Mouse (Mus musculus) olfactory bulb, adult 2 months (tissue): ENCODE results near the gene Rnd3. TPM values are rescaled to one million over a fixed set of nuclear protein-coding genes. Genes with fewer than 3 reads are reported as not detected.

Source experiments
- H3K27ac ChIP-seq: fragments of 200-500 bp; 2 replicates; pipeline ENCODE4 v1.5.1; 2012; ENCODE audit warnings: low read depth, low read length; ENCODE audit not compliant: insufficient read depth
- H3K4me1 ChIP-seq: fragments of 200-500 bp; 2 replicates; pipeline ENCODE4 v1.6.1; 2012; ENCODE audit warnings: low read length; ENCODE audit not compliant: control insufficient read depth, insufficient read depth
- H3K4me3 ChIP-seq: fragments of 200-500 bp; 2 replicates; pipeline ENCODE4 v1.5.1; 2012; ENCODE audit warnings: mild to moderate bottlenecking, low read depth, low read length, moderate library complexity; ENCODE audit not compliant: insufficient read depth
- CTCF ChIP-seq: fragments of 200-500 bp; IDR thresholded peaks from 2 replicates; pipeline ENCODE4 v1.5.1; 2012; ENCODE audit warnings: low read depth, mild to moderate bottlenecking, low read length, moderate library complexity; ENCODE audit not compliant: insufficient read depth
- POLR2A ChIP-seq: fragments of 200-500 bp; IDR thresholded peaks from 2 replicates; pipeline ENCODE4 v1.6.1; 2012; ENCODE audit warnings: mild to moderate bottlenecking, low read depth, low read length, moderate library complexity; ENCODE audit not compliant: insufficient read depth
- WGBS: fragments of 180-500 bp; shearing (Covaris S2); methylation state at CpG from one replicate; pipeline ENCODE4 v1.1.7; 2018; 5-methylcytosine and 5-hydroxymethylcytosine counted together
- polyA plus RNA-seq: library from polyadenylated mRNA; stranded (reverse); fragments of >200 nt; gene quantifications from 2 replicates; pipeline ENCODE4 v1.2.4, GENCODE M21; 2012; ENCODE audit warnings: low replicate concordance; ENCODE audit not compliant: missing spikeins, insufficient read depth, insufficient read length

Gene Rnd3
- polyA plus RNA-seq, 1 experiment, result not detected

DNA sequence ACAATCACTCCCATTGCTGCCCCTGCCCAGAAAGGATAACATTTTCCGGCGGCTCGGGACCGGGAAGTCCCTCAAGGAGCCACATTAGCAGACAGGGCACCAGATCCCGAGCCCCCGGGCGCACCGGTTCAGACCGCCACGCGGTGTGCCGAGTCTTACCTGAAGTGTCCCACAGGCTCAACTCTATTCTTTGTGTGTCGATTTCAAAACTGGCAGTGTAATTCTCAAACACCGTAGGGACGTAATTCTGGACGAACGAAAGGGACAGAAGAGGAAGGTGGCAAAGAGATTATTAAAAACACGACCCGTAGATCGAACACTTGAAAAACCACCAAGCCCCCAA, 875 bp downstream of the Rnd3 start:
- Histone ChIP-seq H3K4me3 (peak overlapping the region; percentile 75), H3K27ac (peak overlapping the region; percentile 93), H3K4me1 (0 out of 2 replicates have a peak, but pooled peaks cover 1% of the 10 kb centered on the region)
- TF ChIP-seq CTCF (no peak), POLR2A (no peak)
- under 1% methylated on average over 20 of the region's 20 CpGs for WGBS

GRCm38 (mm10) chr2:51147318-51148064, 1.4 kb downstream of the Rnd3 start:
- under 1% methylated on average over 45 of the region's 45 CpGs for WGBS
- Histone ChIP-seq H3K4me3 (peak overlapping the region; percentile 75), H3K27ac (peak overlapping the region; percentile 93), H3K4me1 (0 out of 2 replicates have a peak, but pooled peaks cover 2% of the 10 kb centered on the region)
- TF ChIP-seq CTCF, result no peak
- TF ChIP-seq POLR2A, result no peak; the same call in 1 of the 2 replicates

DNA sequence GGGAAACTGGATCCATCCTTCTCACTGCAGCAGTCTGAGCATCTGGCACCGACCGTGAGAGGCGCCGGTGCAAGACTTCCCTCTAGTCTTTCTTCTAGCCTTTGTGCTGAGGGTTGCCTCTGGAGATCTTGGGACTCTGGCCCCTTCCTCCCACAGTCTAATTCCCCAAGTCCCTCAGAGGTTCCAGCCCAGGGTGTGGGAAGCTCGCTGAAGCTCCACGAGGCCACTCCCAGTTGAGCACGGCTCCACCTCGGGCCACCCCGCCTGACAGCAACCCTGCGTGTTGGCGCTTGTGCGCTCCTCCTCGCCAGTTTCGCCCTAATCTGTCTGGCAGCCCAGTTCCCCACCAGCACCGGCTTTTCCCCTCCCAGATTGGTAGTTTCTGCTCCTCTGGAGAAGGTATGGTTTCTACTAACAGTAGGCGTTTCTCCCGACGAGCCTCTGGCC, 2.0 kb downstream of the Rnd3 start:
- 0% methylated on average over 18 of the region's 18 CpGs for WGBS
- 0 out of 2 replicates have a peak, but pooled peaks cover 2% of the 10 kb centered on the region for H3K4me1 ChIP-seq
- peak overlapping the region; percentile 75 for H3K4me3 ChIP-seq
- peak overlapping the region; percentile 93 for H3K27ac ChIP-seq
- TF ChIP-seq POLR2A (peak; percentile 50; the same call in 1 of the 2 replicates), CTCF (no peak)

DNA sequence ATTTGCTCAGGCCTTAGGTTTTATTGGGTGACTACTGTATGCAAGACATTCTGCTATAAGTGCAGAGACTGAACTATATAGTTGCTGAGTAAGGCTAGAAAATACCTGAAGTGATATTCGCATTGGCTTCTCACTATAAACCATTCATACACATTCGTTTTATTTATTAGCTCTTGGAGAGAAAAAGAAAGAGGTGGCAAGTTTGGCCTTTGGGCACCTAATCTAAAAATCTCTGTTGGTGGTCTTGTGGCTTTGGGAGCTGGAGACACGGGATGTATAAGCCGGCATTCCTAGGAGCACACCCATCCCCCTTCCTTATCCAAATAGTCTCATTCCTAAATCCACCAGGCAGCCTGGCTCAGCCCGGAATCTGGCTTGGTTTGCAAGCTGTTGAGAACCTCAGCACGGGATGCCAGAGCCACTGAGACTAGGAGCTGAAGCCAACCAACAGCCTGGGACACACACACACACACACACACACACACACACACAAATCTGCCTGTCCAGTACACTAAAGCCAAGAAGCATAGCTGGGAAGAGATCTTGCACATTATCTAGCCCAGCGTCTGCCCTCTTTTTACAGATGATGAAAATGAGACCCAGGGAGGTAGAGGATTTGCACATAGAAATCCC, 3.0 kb downstream of the Rnd3 start:
- TF ChIP-seq POLR2A (no peak), CTCF (no peak)
- H3K4me1 ChIP-seq, result peaks cover 4% of the 10 kb centered on the region; the same call in 1 of the 2 replicates
- 14% methylated on average over 7 of the region's 7 CpGs for WGBS
- peak overlapping the region; percentile 82 for H3K27ac ChIP-seq
- peak overlapping the region; percentile 67 for H3K4me3 ChIP-seq

GRCm38 (mm10) chr2:51144380-51145120, 4.4 kb downstream of the Rnd3 start:
- Histone ChIP-seq H3K27ac (peak overlapping the region; percentile 7; the same call in 1 of the 2 replicates), H3K4me3 (no peak overlapping the region), H3K4me1 (peaks cover 10% of the 10 kb centered on the region)
- no peak for TF ChIP-seq CTCF
- no peak for TF ChIP-seq POLR2A
- WGBS, result 52% methylated on average over 6 of the region's 6 CpGs

DNA sequence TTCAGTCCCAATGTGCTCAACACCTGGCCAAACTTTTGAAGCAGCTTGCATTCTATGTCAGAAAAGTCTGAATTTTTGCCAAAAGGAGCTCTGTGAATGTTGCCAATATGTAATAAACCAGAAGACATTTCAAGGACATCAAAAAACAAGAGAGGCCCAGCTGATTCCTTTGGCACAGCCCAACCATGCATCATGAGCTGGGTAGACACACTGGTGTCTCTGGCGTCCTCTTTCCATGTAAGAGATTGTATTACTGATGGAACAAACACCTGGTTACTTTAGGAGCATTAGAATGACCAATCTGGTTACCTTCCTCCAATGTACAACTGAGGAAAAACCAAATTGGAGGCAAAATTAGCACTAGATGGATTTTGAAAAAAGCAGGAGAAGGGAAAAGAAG, 6.5 kb downstream of the Rnd3 start:
- no peak overlapping the region for H3K4me3 ChIP-seq
- WGBS, result 70% methylated on average over 1 of the region's 1 CpGs
- no peak for TF ChIP-seq POLR2A
- H3K27ac ChIP-seq, result no peak overlapping the region
- H3K4me1 ChIP-seq, result peaks cover 12% of the 10 kb centered on the region

GRCm38 (mm10) chr2:51141345-51141744, 7.6 kb downstream of the Rnd3 start:
- TF ChIP-seq POLR2A (no peak), CTCF (no peak)
- Histone ChIP-seq H3K27ac (no peak overlapping the region), H3K4me1 (peaks cover 12% of the 10 kb centered on the region), H3K4me3 (no peak overlapping the region)
- 76% methylated on average over 3 of the region's 3 CpGs for whole genome bisulfite sequencing

- WGBS, result 27% methylated on average over 8 of the region's 8 CpGs
- TF ChIP-seq CTCF, result no peak
- TF ChIP-seq POLR2A, result no peak
- peak overlapping the region; percentile 27 for H3K4me3 ChIP-seq
- peak overlapping the region; percentile 44; the same call in 1 of the 2 replicates for H3K27ac ChIP-seq
- peaks cover 12% of the 10 kb centered on the region for H3K4me1 ChIP-seq
Observed at GRCm38 (mm10) chr2:51140486-51140885, 8.4 kb downstream of the Rnd3 start.
